Mouse (Mus musculus): Measurements from ENCODE around the gene Mettl1. TPM values are rescaled to one million over a fixed set of nuclear protein-coding genes. Genes with fewer than 3 reads are reported as not detected.

The Mettl1 gene
- polyA plus RNA-seq, 1 experiment = 15.7 TPM

GRCm38 (mm10) chr10:127054646-127055045 is 13.4 kb downstream of the Mettl1 start:
- H3K27me3 ChIP-seq (ENCODE audit: control insufficient read depth, insufficient read depth, low read length) = peaks cover 6% of the 10 kb centered on the region
- no peak overlapping the region for H3K4me3 ChIP-seq (ENCODE audit: control insufficient read depth, insufficient read depth, low read length)
- no peak for DNase-seq
- H3K4me1 ChIP-seq (replicated peaks; ENCODE audit: control insufficient read depth, insufficient read depth, low read length) = peaks cover 19% of the 10 kb centered on the region
- 95% methylated on average over 4 of the region's 4 CpGs for WGBS
- no peaks in the 10 kb centered on the region for H3K36me3 ChIP-seq (ENCODE audit: control insufficient read depth, insufficient read depth, low read length)
- TF ChIP-seq CTCF (IDR thresholded peaks at IDR 0.05; ENCODE audit: borderline replicate concordance, control insufficient read depth, extremely low read depth, insufficient read depth, low read length, poor library complexity) = no peak
- no peak for TF ChIP-seq POLR2A (IDR thresholded peaks at IDR 0.05; ENCODE audit: control insufficient read depth, extremely low read depth, insufficient read depth, low read length, poor library complexity)
- H3K27ac ChIP-seq (ENCODE audit: control insufficient read depth, insufficient read depth, low read length) = no peak overlapping the region

- 14% methylated on average over 8 of the region's 8 CpGs for WGBS
- H3K4me1 ChIP-seq (replicated peaks; ENCODE audit: control insufficient read depth, insufficient read depth, low read length) = peaks cover 14% of the 10 kb centered on the region
- TF ChIP-seq CTCF (IDR thresholded peaks at IDR 0.05; ENCODE audit: borderline replicate concordance, control insufficient read depth, extremely low read depth, insufficient read depth, low read length, poor library complexity) (no peak), POLR2A (IDR thresholded peaks at IDR 0.05; ENCODE audit: control insufficient read depth, extremely low read depth, insufficient read depth, low read length, poor library complexity) (no peak)
- peaks cover 2% of the 10 kb centered on the region for H3K27me3 ChIP-seq (ENCODE audit: control insufficient read depth, insufficient read depth, low read length)
- DNase-seq = no peak
- H3K27ac ChIP-seq (ENCODE audit: control insufficient read depth, insufficient read depth, low read length) = no peak overlapping the region
- no peaks in the 10 kb centered on the region for H3K36me3 ChIP-seq (ENCODE audit: control insufficient read depth, insufficient read depth, low read length)
- no peak overlapping the region for H3K4me3 ChIP-seq (ENCODE audit: control insufficient read depth, insufficient read depth, low read length)
Measured at GRCm38 (mm10) chr10:127055406-127055805, 14.2 kb downstream of the Mettl1 start.

GRCm38 (mm10) chr10:127056490-127056889 is 15.3 kb downstream of the Mettl1 start:
- TF ChIP-seq CTCF (IDR thresholded peaks at IDR 0.05; ENCODE audit: borderline replicate concordance, control insufficient read depth, extremely low read depth, insufficient read depth, low read length, poor library complexity) (no peak), POLR2A (IDR thresholded peaks at IDR 0.05; ENCODE audit: control insufficient read depth, extremely low read depth, insufficient read depth, low read length, poor library complexity) (no peak)
- WGBS = 95% methylated on average over 20 of the region's 20 CpGs
- H3K36me3 ChIP-seq (ENCODE audit: control insufficient read depth, insufficient read depth, low read length) = no peaks in the 10 kb centered on the region

GRCm38 (mm10) chr10:127058161-127058560 is 16.9 kb downstream of the Mettl1 start:
- 4% methylated on average over 9 of the region's 9 CpGs for WGBS

More at GRCm38 (mm10) chr10:127056490-127056889, 15.3 kb downstream of the Mettl1 start:
- Histone ChIP-seq H3K27ac (ENCODE audit: control insufficient read depth, insufficient read depth, low read length) (no peak overlapping the region), H3K27me3 (ENCODE audit: control insufficient read depth, insufficient read depth, low read length) (peaks cover 2% of the 10 kb centered on the region), H3K4me1 (replicated peaks; ENCODE audit: control insufficient read depth, insufficient read depth, low read length) (peaks cover 9% of the 10 kb centered on the region), H3K4me3 (ENCODE audit: control insufficient read depth, insufficient read depth, low read length) (no peak overlapping the region)
- no peak for DNase-seq

GRCm38 (mm10) chr10:127058708-127059107 is 17.5 kb downstream of the Mettl1 start:
- Histone ChIP-seq H3K27me3 (ENCODE audit: control insufficient read depth, insufficient read depth, low read length) (peaks cover 2% of the 10 kb centered on the region), H3K4me3 (ENCODE audit: control insufficient read depth, insufficient read depth, low read length) (no peak overlapping the region), H3K4me1 (replicated peaks; ENCODE audit: control insufficient read depth, insufficient read depth, low read length) (peaks cover 12% of the 10 kb centered on the region), H3K36me3 (ENCODE audit: control insufficient read depth, insufficient read depth, low read length) (no peaks in the 10 kb centered on the region), H3K27ac (ENCODE audit: control insufficient read depth, insufficient read depth, low read length) (no peak overlapping the region)
- TF ChIP-seq CTCF (IDR thresholded peaks at IDR 0.05; ENCODE audit: borderline replicate concordance, control insufficient read depth, extremely low read depth, insufficient read depth, low read length, poor library complexity) (no peak), POLR2A (IDR thresholded peaks at IDR 0.05; ENCODE audit: control insufficient read depth, extremely low read depth, insufficient read depth, low read length, poor library complexity) (no peak)
- WGBS = 11% methylated on average over 8 of the region's 8 CpGs
- no peak for DNase-seq

More at GRCm38 (mm10) chr10:127058161-127058560, 16.9 kb downstream of the Mettl1 start:
- Histone ChIP-seq H3K27me3 (ENCODE audit: control insufficient read depth, insufficient read depth, low read length) (peaks cover 2% of the 10 kb centered on the region), H3K4me3 (ENCODE audit: control insufficient read depth, insufficient read depth, low read length) (no peak overlapping the region), H3K4me1 (replicated peaks; ENCODE audit: control insufficient read depth, insufficient read depth, low read length) (peaks cover 12% of the 10 kb centered on the region), H3K36me3 (ENCODE audit: control insufficient read depth, insufficient read depth, low read length) (no peaks in the 10 kb centered on the region), H3K27ac (ENCODE audit: control insufficient read depth, insufficient read depth, low read length) (no peak overlapping the region)
- peak; percentile 86 for DNase-seq
- TF ChIP-seq CTCF (IDR thresholded peaks at IDR 0.05; ENCODE audit: borderline replicate concordance, control insufficient read depth, extremely low read depth, insufficient read depth, low read length, poor library complexity) = peak; percentile 98
- no peak for TF ChIP-seq POLR2A (IDR thresholded peaks at IDR 0.05; ENCODE audit: control insufficient read depth, extremely low read depth, insufficient read depth, low read length, poor library complexity)

GRCm38 (mm10) chr10:127059174-127059967 is 18.2 kb downstream of the Mettl1 start:
- peak overlapping the region; percentile 54 for H3K4me3 ChIP-seq (ENCODE audit: control insufficient read depth, insufficient read depth, low read length)
- H3K27ac ChIP-seq (ENCODE audit: control insufficient read depth, insufficient read depth, low read length) = no peak overlapping the region
- peaks cover 2% of the 10 kb centered on the region for H3K27me3 ChIP-seq (ENCODE audit: control insufficient read depth, insufficient read depth, low read length)
- H3K36me3 ChIP-seq (ENCODE audit: control insufficient read depth, insufficient read depth, low read length) = no peaks in the 10 kb centered on the region
- H3K4me1 ChIP-seq (replicated peaks; ENCODE audit: control insufficient read depth, insufficient read depth, low read length) = peaks cover 16% of the 10 kb centered on the region
- 2% methylated on average over 75 of the region's 92 CpGs for WGBS
- DNase-seq = peak; percentile 28
- TF ChIP-seq CTCF (IDR thresholded peaks at IDR 0.05; ENCODE audit: borderline replicate concordance, control insufficient read depth, extremely low read depth, insufficient read depth, low read length, poor library complexity) (no peak), POLR2A (IDR thresholded peaks at IDR 0.05; ENCODE audit: control insufficient read depth, extremely low read depth, insufficient read depth, low read length, poor library complexity) (no peak)
